Mouse (Mus musculus) heart, embryonic 14.5 days (tissue): Measurements from ENCODE around the gene Ugcg. TPM values are rescaled to one million over a fixed set of nuclear protein-coding genes. Genes with fewer than 3 reads are reported as not detected.

ENCODE experiments used
- polyA plus RNA-seq: library from polyadenylated mRNA; unstranded; fragments of >200 nt; fragmentation: Nextera tagmentation; extraction: Ambion mirVana; gene quantifications from 2 replicates; pipeline ENCODE4 v1.2.1, GENCODE M21; 2014

Ugcg gene
- polyA plus RNA-seq, 1 experiment from 2014 or later = 11.0 TPM

Other genes starting within 250 kb of the Ugcg start
- gene Zkscan16, start 245.6 kb upstream of the Ugcg start, polyA plus RNA-seq = 0.16 and 0.23 TPM in 2 replicates
- gene Ptgr1, start 202.1 kb upstream of the Ugcg start, polyA plus RNA-seq = 10.1 and 10.7 TPM in 2 replicates
- gene Dnajc25, start 194.2 kb upstream of the Ugcg start, polyA plus RNA-seq = 13.7 and 15.9 TPM in 2 replicates
- 12.2 and 15.9 TPM in 2 replicates for gene Gm20503, start 186.0 kb upstream of the Ugcg start, polyA plus RNA-seq
- gene Gng10, start 154.2 kb upstream of the Ugcg start, polyA plus RNA-seq = 31.5 and 47.5 TPM in 2 replicates
- gene AI481877, start 50.3 kb upstream of the Ugcg start, polyA plus RNA-seq = not detected in 2 replicates
- gene Susd1, start 249.4 kb downstream of the Ugcg start, polyA plus RNA-seq = 3.6 and 4.4 TPM in 2 replicates